Mouse (Mus musculus): ENCODE measurements around the gene Opa3. TPM values are rescaled to one million over a fixed set of nuclear protein-coding genes. Genes with fewer than 3 reads are reported as not detected.

Opa3 gene
- total and polyA plus RNA-seq, 3 experiments = 9.4 to 21.2 (median 11.9) TPM

DNA sequence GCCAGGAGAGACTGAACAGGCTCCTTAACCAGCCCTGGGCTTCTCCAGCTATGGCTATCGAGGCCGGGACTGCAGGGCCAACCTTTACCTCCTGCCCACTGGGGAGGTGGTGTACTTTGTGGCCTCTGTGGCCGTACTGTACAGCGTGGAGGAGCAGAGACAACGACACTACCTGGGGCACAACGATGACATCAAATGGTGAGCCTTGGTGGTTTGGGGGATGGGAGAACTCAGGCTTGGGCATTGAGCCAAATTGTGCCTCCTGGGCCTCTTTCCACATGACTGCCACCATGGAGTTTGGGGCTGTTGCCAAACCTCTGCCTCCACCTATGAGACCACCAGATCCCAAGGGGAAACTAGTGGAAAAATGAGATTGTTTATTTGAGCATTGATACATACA, 43.4 kb upstream of the Opa3 start:
- TF ChIP-seq ZNF384 (IDR thresholded peaks at IDR 0.05; ENCODE audit: low read depth, low read length) = no peak
- TF ChIP-seq IRF4 (IDR thresholded peaks at IDR 0.05; ENCODE audit: low read depth, low read length) = no peak
- no peak for TF ChIP-seq POLR2AphosphoS2 (IDR thresholded peaks at IDR 0.05; ENCODE audit: low read depth, low read length)
- no peak for TF ChIP-seq HCFC1 (IDR thresholded peaks at IDR 0.05; ENCODE audit: low read depth, low read length)
- no peak for TF ChIP-seq CTCF (conservative IDR thresholded peaks at IDR 0.05 in 1 of 2, IDR thresholded peaks at IDR 0.05 in 1 of 2; ENCODE audit: low read depth in 2 of 2, low read length in 2 of 2)
- no peak for TF ChIP-seq RAD21 (IDR thresholded peaks at IDR 0.05; ENCODE audit: low read depth, low read length)
- no peak for TF ChIP-seq TCF12 (IDR thresholded peaks at IDR 0.05; ENCODE audit: low read depth, low read length)
- TF ChIP-seq NRF1 (IDR thresholded peaks at IDR 0.05; ENCODE audit: low read depth, low read length) = no peak
- no peak for TF ChIP-seq ZMIZ1 (IDR thresholded peaks at IDR 0.05; ENCODE audit: low read depth, low read length)
- TF ChIP-seq JUND (conservative IDR thresholded peaks at IDR 0.05; ENCODE audit: low read depth, low read length) = no peak
- no peak for TF ChIP-seq MAZ (IDR thresholded peaks at IDR 0.05; ENCODE audit: low read depth, low read length)
- TF ChIP-seq RCOR1 (conservative IDR thresholded peaks at IDR 0.05; ENCODE audit: low read depth, low read length) = no peak
- TF ChIP-seq CHD2 (IDR thresholded peaks at IDR 0.05; ENCODE audit: low read length) = no peak
- no peak for TF ChIP-seq BHLHE40 (IDR thresholded peaks at IDR 0.05; ENCODE audit: low read depth, low read length)
- TF ChIP-seq JUN (IDR thresholded peaks at IDR 0.05; ENCODE audit: insufficient read depth, low read depth, low read length) = no peak
- TF ChIP-seq ETS1 (conservative IDR thresholded peaks at IDR 0.05; ENCODE audit: low read depth, low read length) = no peak
- no peak for TF ChIP-seq TBP (conservative IDR thresholded peaks at IDR 0.05; ENCODE audit: low read depth, low read length)
- TF ChIP-seq E2F4 (IDR thresholded peaks at IDR 0.05; ENCODE audit: insufficient replicate concordance, low read depth, low read length) = no peak
- no peak for TF ChIP-seq NELFE (IDR thresholded peaks at IDR 0.05; ENCODE audit: low read depth, low read length)
- dilution Hi-C loops (cut with MboI; ENCODE audit: extremely low pct_ligation_motif_present, extremely low pct_unique_long_range_greater_than_20kb, low sequenced_read_pairs) (no loop called here), in situ Hi-C loops (cut with MboI; ENCODE audit: low pct_ligation_motif_present, low pct_unique_long_range_greater_than_20kb, low sequenced_read_pairs) (loop anchor here (5.0 kb wide), 1 partner anchor 98 kb away; the partner anchor contains the start of genes Ppm1n and Rtn2)
- no peak overlapping the region for H3K4me3 ChIP-seq (replicated peaks in 1 of 3; ENCODE audit: low read depth in 2 of 3, low read length in 2 of 3, poor library complexity in 1 of 3)
- peaks cover 35 to 64% of the 10 kb centered on the region in 2 experiments for H3K36me3 ChIP-seq (replicated peaks in 1 of 2; ENCODE audit: control insufficient read depth in 1 of 2, insufficient read depth in 1 of 2, low read length in 1 of 2)
- H3K79me2 ChIP-seq (replicated peaks; ENCODE audit: control insufficient read depth, extremely low read depth, insufficient read depth, poor library complexity, severe bottlenecking) = no peaks in the 10 kb centered on the region
- no peak for DNase-seq (ENCODE audit: extremely low read depth)
- no peaks in the 10 kb centered on the region for H3K9me3 ChIP-seq (replicated peaks; ENCODE audit: low read length)
- H3K9ac ChIP-seq (ENCODE audit: insufficient read depth, low read depth) = no peak overlapping the region
- H3K4me1 ChIP-seq (ENCODE audit: control insufficient read depth in 1 of 2, insufficient read depth in 2 of 2) = peaks cover 12 to 31% of the 10 kb centered on the region in 2 experiments
- H3K27ac ChIP-seq (ENCODE audit: insufficient read depth, low read depth) = no peak overlapping the region
- H3K27me3 ChIP-seq (replicated peaks) = no peaks in the 10 kb centered on the region
- no peak overlapping the region for H3K4me2 ChIP-seq (ENCODE audit: insufficient read depth, low read depth, poor library complexity, severe bottlenecking)

DNA sequence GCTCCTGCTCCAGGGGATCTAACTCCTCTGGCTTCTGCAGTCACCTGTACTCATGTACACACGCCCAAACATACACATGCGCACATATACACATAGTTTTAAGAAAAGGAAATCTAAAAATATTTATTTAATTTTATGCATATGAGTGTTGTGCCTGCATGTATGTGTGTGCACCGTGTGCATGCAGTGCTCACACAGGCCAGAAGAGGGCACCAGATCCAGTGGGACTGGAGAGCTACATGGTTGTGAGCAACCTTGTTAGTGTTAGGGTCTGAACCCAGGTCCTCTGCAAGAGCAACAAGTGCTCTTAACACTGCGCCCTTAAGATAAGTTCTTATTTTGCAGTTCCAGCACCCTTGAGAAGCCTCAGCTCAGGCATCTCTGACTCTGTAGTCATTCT, 33.5 kb upstream of the Opa3 start:
- Histone ChIP-seq H3K9ac (ENCODE audit: insufficient read depth, low read depth) (no peak overlapping the region), H3K4me2 (ENCODE audit: insufficient read depth, low read depth, poor library complexity, severe bottlenecking) (no peak overlapping the region), H3K4me3 (replicated peaks in 1 of 3; ENCODE audit: low read depth in 2 of 3, low read length in 2 of 3, poor library complexity in 1 of 3) (no peak overlapping the region), H3K36me3 (replicated peaks in 1 of 2; ENCODE audit: control insufficient read depth in 1 of 2, insufficient read depth in 1 of 2, low read length in 1 of 2) (peaks cover 70 to 92% of the 10 kb centered on the region in 2 experiments), H3K4me1 (ENCODE audit: control insufficient read depth in 1 of 2, insufficient read depth in 2 of 2) (no peaks in the 10 kb centered on the region), H3K27ac (ENCODE audit: insufficient read depth, low read depth) (no peak overlapping the region), H3K9me3 (replicated peaks; ENCODE audit: low read length) (peaks cover 15% of the 10 kb centered on the region), H3K27me3 (replicated peaks) (no peaks in the 10 kb centered on the region), H3K79me2 (replicated peaks; ENCODE audit: control insufficient read depth, extremely low read depth, insufficient read depth, poor library complexity, severe bottlenecking) (no peaks in the 10 kb centered on the region)
- TF ChIP-seq CTCF (conservative IDR thresholded peaks at IDR 0.05 in 1 of 2, IDR thresholded peaks at IDR 0.05 in 1 of 2; ENCODE audit: low read depth in 2 of 2, low read length in 2 of 2) (peak; percentile 30 to 43; a peak in 3 of 4 replicates), POLR2A (IDR thresholded peaks at IDR 0.05; ENCODE audit: low read depth, low read length) (no peak)
- DNase-seq (ENCODE audit: extremely low read depth) = no peak
- dilution Hi-C loops (cut with MboI; ENCODE audit: extremely low pct_ligation_motif_present, extremely low pct_unique_long_range_greater_than_20kb, low sequenced_read_pairs) (no loop called here), in situ Hi-C loops (cut with MboI; ENCODE audit: low pct_ligation_motif_present, low pct_unique_long_range_greater_than_20kb, low sequenced_read_pairs) (loop anchor here (5.0 kb wide), 1 partner anchor 38 kb away; no protein-coding TSS in a partner anchor)
